Mouse (Mus musculus) lung, adult 2 months (tissue): ENCODE measurements around the gene Sytl2.

Source experiments
- CTCF ChIP-seq: fragments of 200-500 bp; IDR thresholded peaks from 2 replicates; pipeline ENCODE4 v1.5.1; 2011; ENCODE audit warnings: mild to moderate bottlenecking, low read length, control low read depth; ENCODE audit not compliant: insufficient read depth
- POLR2A ChIP-seq: fragments of 200-500 bp; IDR thresholded peaks from 2 replicates; pipeline ENCODE4 v1.6.1; 2011; ENCODE audit warnings: low read depth, mild to moderate bottlenecking, control low read depth, low read length, borderline replicate concordance; ENCODE audit errors: extremely low read depth

GRCm38 (mm10) chr7:90281759-90282546 is 20.1 kb upstream of the Sytl2 start:
- TF ChIP-seq POLR2A: no peak
- TF ChIP-seq CTCF: no peak
